Mouse (Mus musculus) midbrain, postnatal 0 days (tissue): Measurements from ENCODE around the gene Zc4h2. TPM values are rescaled to one million over a fixed set of nuclear protein-coding genes. Genes with fewer than 3 reads are reported as not detected.

Experiments used
- ATAC-seq: fragments of 200-750 bp; cut with Nextera tagmentation; 2 replicates; pipeline ENCODE4 v1.8.0; 2017; ENCODE audit warnings: moderate number of reproducible peaks, mild to moderate bottlenecking, moderate TSS enrichment, moderate library complexity; ENCODE audit not compliant: low FRiP score
- DNase-seq: peaks from one replicate; pipeline ENCODE4 v3.0.0-alpha.2; 2015; ENCODE audit warnings: low spot score
- H3K27ac ChIP-seq: fragments of 300-500 bp; sonication (generic); 2 replicates; pipeline ENCODE4 v1.5.1; 2014; ENCODE audit warnings: low read depth, mild to moderate bottlenecking, low read length, mixed read lengths
- H3K27me3 ChIP-seq: fragments of 300-500 bp; sonication (generic); 2 replicates; pipeline ENCODE4 v1.6.1; 2014; ENCODE audit warnings: low read length, control low read depth, mixed read lengths; ENCODE audit not compliant: insufficient read depth
- H3K36me3 ChIP-seq: fragments of 300-500 bp; sonication (generic); 2 replicates; pipeline ENCODE4 v1.6.1; 2014; ENCODE audit warnings: low read length, control low read depth, mixed read lengths; ENCODE audit not compliant: insufficient read depth
- H3K4me1 ChIP-seq: fragments of 300-500 bp; sonication (generic); 2 replicates; pipeline ENCODE4 v1.6.1; 2014; ENCODE audit warnings: mild to moderate bottlenecking, control low read depth, antibody characterized with exemption, low read length, mixed read lengths; ENCODE audit not compliant: insufficient read depth
- H3K4me2 ChIP-seq: fragments of 300-500 bp; sonication (generic); 2 replicates; pipeline ENCODE4 v1.6.1; 2014; ENCODE audit warnings: low read depth, mild to moderate bottlenecking, low read length, mixed read lengths; ENCODE audit not compliant: poor library complexity, severe bottlenecking
- H3K4me3 ChIP-seq: fragments of 300-500 bp; sonication (generic); 2 replicates; pipeline ENCODE4 v1.5.1; 2014; ENCODE audit warnings: low read depth, mild to moderate bottlenecking, low read length, moderate library complexity
- H3K9ac ChIP-seq: fragments of 300-500 bp; sonication (generic); replicated peaks from 2 replicates; pipeline ENCODE4 v1.6.1; 2014; ENCODE audit warnings: mild to moderate bottlenecking, low read length, moderate library complexity, mixed read lengths; ENCODE audit not compliant: poor library complexity, severe bottlenecking
- H3K9me3 ChIP-seq: fragments of 300-500 bp; sonication (generic); 2 replicates; pipeline ENCODE4 v1.6.1; 2016; ENCODE audit warnings: low read length, control low read depth
- CTCF ChIP-seq: IDR thresholded peaks from 2 replicates; pipeline ENCODE4 v1.5.1; 2016; ENCODE audit warnings: antibody characterized with exemption, mild to moderate bottlenecking
- WGBS: fragments of 180-500 bp; shearing (Covaris S2); extraction: QIAGEN DNeasy Blood & Tissue Kit; methylation state at CpG from one replicate; pipeline ENCODE4 v1.1.7; 2014; 5-methylcytosine and 5-hydroxymethylcytosine counted together
- polyA plus RNA-seq: library from polyadenylated mRNA; unstranded; fragments of >200 nt; fragmentation: Nextera tagmentation; extraction: Ambion mirVana; gene quantifications from 2 replicates; pipeline ENCODE4 v1.2.1, GENCODE M21; 2015
- total RNA-seq: library from RNA; depleted of rRNA; stranded (reverse); fragments of >200 nt; gene quantifications from 2 replicates; pipeline ENCODE4 v1.2.3, GENCODE M21; 2014; rRNA removed

Gene Zc4h2
- total RNA-seq (48.0 and 49.8 TPM in 2 replicates), polyA plus RNA-seq (56.9 and 58.9 TPM in 2 replicates)

DNA sequence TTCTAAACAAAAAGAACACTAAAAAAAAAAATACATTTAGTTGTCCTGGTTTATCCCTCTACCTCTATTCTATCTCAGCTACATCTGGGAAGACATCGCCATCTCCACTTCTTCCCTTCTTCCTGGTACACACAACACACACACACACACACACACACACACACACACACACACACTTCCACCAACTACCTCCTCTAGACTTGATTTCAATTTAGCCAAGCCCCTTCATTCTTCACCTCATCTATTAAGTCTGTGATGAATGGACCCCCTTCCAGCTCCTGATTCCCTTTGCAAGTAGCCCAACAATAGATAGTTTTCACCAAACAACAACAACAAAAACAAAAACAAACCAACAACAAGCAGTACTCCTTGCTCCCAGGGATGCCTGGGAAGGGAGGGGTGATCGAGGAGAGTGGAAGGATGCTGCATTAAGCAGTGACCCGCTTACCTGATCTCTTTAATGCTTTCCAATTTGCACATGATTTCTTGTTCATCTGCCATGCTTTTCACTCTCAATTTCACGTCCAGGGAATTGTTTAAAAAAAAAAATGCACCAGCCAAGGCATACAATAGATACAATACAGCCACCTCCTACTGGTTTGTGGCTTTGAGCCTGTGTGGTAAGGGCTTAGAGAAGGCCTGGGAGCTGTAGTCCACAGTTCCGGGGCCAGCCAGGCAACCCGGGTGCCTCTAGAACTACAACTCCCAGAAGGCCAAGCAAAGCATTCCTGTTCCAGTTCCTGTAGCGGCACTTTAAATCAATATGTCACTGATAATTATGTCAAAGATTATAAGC lies at the start of gene Zc4h2:
Gene Zc4h2, minus strand, starts transcription at position 706 of the 796 bp plus-strand sequence.
- Histone ChIP-seq H3K4me1 (no peaks in the 10 kb centered on the region), H3K9ac (peak within 1 kb of the TSS; percentile 55), H3K4me3 (peak within 1 kb of the TSS; percentile 43), H3K27me3 (no peaks in the 10 kb centered on the region), H3K9me3 (no peaks in the 10 kb centered on the region), H3K4me2 (peak within 1 kb of the TSS; percentile 42), H3K36me3 (no peaks in the 10 kb centered on the region), H3K27ac (peak within 1 kb of the TSS; percentile 72)
- ATAC-seq = peak; percentile 99
- 24% methylated on average over 7 of the region's 7 CpGs for WGBS
- TF ChIP-seq CTCF = no peak
- peak; percentile 93 for DNase-seq

DNA sequence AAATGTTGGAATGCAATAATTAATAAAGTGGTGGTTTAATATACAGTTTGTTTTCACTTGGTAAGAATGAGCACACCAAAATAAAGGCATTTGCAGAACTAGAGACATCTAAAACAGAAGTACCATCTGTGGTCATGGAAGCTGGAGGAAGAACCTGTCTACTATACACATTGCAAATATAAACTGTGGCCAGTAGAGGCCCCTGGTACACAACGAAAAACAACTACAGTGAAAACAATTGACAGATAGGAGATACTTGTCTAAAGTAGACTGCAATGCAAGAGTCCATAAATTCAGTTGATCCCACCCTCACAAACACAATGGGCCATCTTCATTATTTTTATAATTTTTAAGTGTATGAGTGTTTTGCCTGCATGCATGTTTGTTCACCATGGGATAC lies 28.8 kb upstream of the Zc4h2 start:
- Histone ChIP-seq H3K27me3 (no peaks in the 10 kb centered on the region), H3K9me3 (no peaks in the 10 kb centered on the region), H3K36me3 (no peaks in the 10 kb centered on the region), H3K4me1 (no peaks in the 10 kb centered on the region), H3K4me2 (no peak overlapping the region), H3K4me3 (no peak overlapping the region), H3K9ac (no peak overlapping the region), H3K27ac (no peak overlapping the region)
- TF ChIP-seq CTCF = peak; percentile 56
- DNase-seq = peak; percentile 37
- WGBS = 42% methylated on average over 1 of the region's 1 CpGs
- ATAC-seq = no peak

- Histone ChIP-seq H3K27ac (no peak overlapping the region), H3K27me3 (no peaks in the 10 kb centered on the region), H3K4me3 (no peak overlapping the region), H3K9ac (no peak overlapping the region), H3K36me3 (no peaks in the 10 kb centered on the region), H3K4me2 (no peak overlapping the region), H3K4me1 (no peaks in the 10 kb centered on the region), H3K9me3 (no peaks in the 10 kb centered on the region)
- TF ChIP-seq CTCF = no peak
- ATAC-seq = no peak
- no peak for DNase-seq
- 89% methylated on average over 1 of the region's 1 CpGs for WGBS
Measured at GRCm38 (mm10) chrX:95682206-95682605, 23.9 kb upstream of the Zc4h2 start.

- Histone ChIP-seq H3K27ac (peak overlapping the region; percentile 72), H3K9me3 (no peaks in the 10 kb centered on the region), H3K4me1 (no peaks in the 10 kb centered on the region), H3K4me3 (peak overlapping the region; percentile 43), H3K9ac (peak overlapping the region; percentile 55; the same call in 1 of the 2 replicates), H3K36me3 (no peaks in the 10 kb centered on the region), H3K27me3 (no peaks in the 10 kb centered on the region), H3K4me2 (peak overlapping the region; percentile 42)
- ATAC-seq (peak; percentile 68), DNase-seq (peak; percentile 0)
- 22% methylated on average over 12 of the region's 12 CpGs for WGBS
- TF ChIP-seq CTCF = no peak
Measured at GRCm38 (mm10) chrX:95658600-95659084, 333 bp upstream of the Zc4h2 start.

- no peak overlapping the region for H3K4me3 ChIP-seq
- H3K4me2 ChIP-seq = no peak overlapping the region
- no peak for DNase-seq
- no peaks in the 10 kb centered on the region for H3K27me3 ChIP-seq
- no peaks in the 10 kb centered on the region for H3K9me3 ChIP-seq
- H3K36me3 ChIP-seq = no peaks in the 10 kb centered on the region
- H3K9ac ChIP-seq = no peak overlapping the region
- 85% methylated on average over 5 of the region's 5 CpGs for WGBS
- TF ChIP-seq CTCF = no peak
- H3K4me1 ChIP-seq = no peaks in the 10 kb centered on the region
- no peak for ATAC-seq
- H3K27ac ChIP-seq = no peak overlapping the region
Measured at GRCm38 (mm10) chrX:95600609-95601008, 57.7 kb downstream of the Zc4h2 start.

Other genes starting within 250 kb of the Zc4h2 start
- 19.3 and 23.6 TPM in 2 replicates for gene Amer1, start 213.6 kb downstream of the Zc4h2 start, total RNA-seq
- 12.0 and 13.4 TPM in 2 replicates for gene Amer1, start 213.6 kb downstream of the Zc4h2 start, polyA plus RNA-seq
- not detected in 2 replicates for gene Asb12, start 100.5 kb downstream of the Zc4h2 start, total RNA-seq
- 0.17 and 0.18 TPM in 2 replicates for gene Asb12, start 100.5 kb downstream of the Zc4h2 start, polyA plus RNA-seq
- gene Pfn5, start 100.4 kb downstream of the Zc4h2 start, total RNA-seq = not detected in 2 replicates
- gene Pfn5, start 100.4 kb downstream of the Zc4h2 start, polyA plus RNA-seq = not detected in 2 replicates
- 10.4 and 12.7 TPM in 2 replicates for gene Zc3h12b, start 53.2 kb upstream of the Zc4h2 start, total RNA-seq
- gene Zc3h12b, start 53.2 kb upstream of the Zc4h2 start, polyA plus RNA-seq = 4.0 TPM in 2 replicates